Mouse (Mus musculus) c-Kit-negative CD71-positive TER-119-positive erythroid progenitor cells, embryonic 14.5 days (primary cell): ENCODE results near the gene Lipc.
A peak's percentile ranks its signal among the peaks of the same experiment; 100 is the strongest.

Experiments used
- DNase-seq: peaks from one replicate; pipeline ENCODE4 v3.0.0-alpha.2; 2013; ENCODE audit warnings: low read depth, low spot score

Gene Lipc

GRCm38 (mm10) chr9:70914659-70915355 lies 37.2 kb downstream of the Lipc start:
- peak; percentile 68 for DNase-seq

GRCm38 (mm10) chr9:70911163-70911562 lies 40.9 kb downstream of the Lipc start:
- no peak for DNase-seq

- DNase-seq: no peak
Measured at GRCm38 (mm10) chr9:70910351-70910750, 41.7 kb downstream of the Lipc start.

GRCm38 (mm10) chr9:70902821-70903730 lies 49.0 kb downstream of the Lipc start:
- no peak for DNase-seq

GRCm38 (mm10) chr9:70894201-70894600 lies 57.8 kb downstream of the Lipc start:
- no peak for DNase-seq

GRCm38 (mm10) chr9:70893526-70893925 lies 58.5 kb downstream of the Lipc start:
- no peak for DNase-seq

- peak; percentile 49 for DNase-seq
Measured at GRCm38 (mm10) chr9:70892627-70893026, 59.4 kb downstream of the Lipc start.

GRCm38 (mm10) chr9:70891431-70892133 lies 60.4 kb downstream of the Lipc start:
- DNase-seq: no peak

- DNase-seq: no peak
Measured at GRCm38 (mm10) chr9:70890736-70891135, 61.3 kb downstream of the Lipc start.

GRCm38 (mm10) chr9:70888969-70889368 lies 63.1 kb downstream of the Lipc start:
- no peak for DNase-seq

GRCm38 (mm10) chr9:70888556-70888955 lies 63.5 kb downstream of the Lipc start:
- DNase-seq: no peak

GRCm38 (mm10) chr9:70881982-70882381 lies 70.0 kb downstream of the Lipc start:
- no peak for DNase-seq

- DNase-seq: no peak
Measured at GRCm38 (mm10) chr9:70878823-70879222, 73.2 kb downstream of the Lipc start.

- no peak for DNase-seq
Measured at GRCm38 (mm10) chr9:70878157-70878556, 73.9 kb downstream of the Lipc start.

- no peak for DNase-seq
Measured at GRCm38 (mm10) chr9:70875490-70875889, 76.5 kb downstream of the Lipc start.

GRCm38 (mm10) chr9:70875059-70875458 lies 77.0 kb downstream of the Lipc start:
- DNase-seq: no peak

GRCm38 (mm10) chr9:70872675-70873074 lies 79.4 kb downstream of the Lipc start:
- DNase-seq: no peak

GRCm38 (mm10) chr9:70870326-70870725 lies 81.7 kb downstream of the Lipc start:
- no peak for DNase-seq

GRCm38 (mm10) chr9:70869169-70869873 lies 82.7 kb downstream of the Lipc start:
- no peak for DNase-seq

- no peak for DNase-seq
Measured at GRCm38 (mm10) chr9:70867381-70867780, 84.6 kb downstream of the Lipc start.

- no peak for DNase-seq
Measured at GRCm38 (mm10) chr9:70864039-70864438, 88.0 kb downstream of the Lipc start.

- no peak for DNase-seq
Measured at GRCm38 (mm10) chr9:70863299-70863698, 88.7 kb downstream of the Lipc start.
